Mouse (Mus musculus) mouse embryonic stem cell (cell line): ENCODE data around the gene Rhobtb1.

Experiments
- in situ Hi-C, 2 experiments: fragments of 300-500 bp; cut with MboI; formaldehyde crosslinking; loops; 1 replicate in 1 of 2; 3 replicates in 1 of 2; pipeline ENCODE4 v1.14.3; 2019 to 2020; ENCODE audit warnings: low sequenced_read_pairs in 2 of 2, low pct_unique_long_range_greater_than_20kb in 1 of 2, mixed read lengths in 1 of 2; ENCODE audit not compliant: unreplicated experiment in 1 of 2

The Rhobtb1 gene

GRCm38 (mm10) chr10:69254390-69254847 is 103.2 kb downstream of the Rhobtb1 start:
- in situ Hi-C loops = no loop called here

GRCm38 (mm10) chr10:69255594-69255993 is 104.4 kb downstream of the Rhobtb1 start:
- in situ Hi-C loops = no loop called here

- in situ Hi-C loops = no loop called here
These were observed 106.4 kb downstream of the Rhobtb1 start for GRCm38 (mm10) chr10:69257592-69258133.

GRCm38 (mm10) chr10:69258588-69258987 is 107.4 kb downstream of the Rhobtb1 start:
- in situ Hi-C loops = no loop called here

GRCm38 (mm10) chr10:69259161-69259560 is 107.9 kb downstream of the Rhobtb1 start:
- in situ Hi-C loops = no loop called here

GRCm38 (mm10) chr10:69259929-69260328 is 108.7 kb downstream of the Rhobtb1 start:
- in situ Hi-C loops = no loop called here

- in situ Hi-C loops = no loop called here
These were observed 111.9 kb downstream of the Rhobtb1 start for GRCm38 (mm10) chr10:69262918-69263822.

GRCm38 (mm10) chr10:69263906-69264305 is 112.7 kb downstream of the Rhobtb1 start:
- in situ Hi-C loops = no loop called here

- in situ Hi-C loops = no loop called here
These were observed 114.2 kb downstream of the Rhobtb1 start for GRCm38 (mm10) chr10:69265421-69265820.

- in situ Hi-C loops = no loop called here
These were observed 116.9 kb downstream of the Rhobtb1 start for GRCm38 (mm10) chr10:69268061-69268643.

- in situ Hi-C loops = no loop called here
These were observed 120.2 kb downstream of the Rhobtb1 start for GRCm38 (mm10) chr10:69271436-69271835.

GRCm38 (mm10) chr10:69274275-69274674 is 123.0 kb downstream of the Rhobtb1 start:
- in situ Hi-C loops = no loop called here

GRCm38 (mm10) chr10:69274705-69275104 is 123.5 kb downstream of the Rhobtb1 start:
- in situ Hi-C loops = no loop called here

- in situ Hi-C loops = no loop called here
These were observed 124.9 kb downstream of the Rhobtb1 start for GRCm38 (mm10) chr10:69275811-69276775.

- in situ Hi-C loops = no loop called here
These were observed 125.7 kb downstream of the Rhobtb1 start for GRCm38 (mm10) chr10:69276920-69277435.

GRCm38 (mm10) chr10:69278764-69279606 is 127.8 kb downstream of the Rhobtb1 start:
- in situ Hi-C loops = no loop called here

- in situ Hi-C loops = no loop called here
These were observed 128.4 kb downstream of the Rhobtb1 start for GRCm38 (mm10) chr10:69279607-69279978.
